Mouse (Mus musculus) neural tube, embryonic 12.5 days (tissue): ENCODE measurements around the gene Lpp. TPM values are rescaled to one million over a fixed set of nuclear protein-coding genes. Genes with fewer than 3 reads are reported as not detected.

Experiments
- ATAC-seq: fragments of 200-750 bp; cut with Nextera tagmentation; 2 replicates; pipeline ENCODE4 v1.8.0; 2017; ENCODE audit warnings: low read depth, mild to moderate bottlenecking, moderate TSS enrichment, moderate library complexity; ENCODE audit not compliant: low FRiP score
- H3K27ac ChIP-seq: fragments of 300-500 bp; sonication (generic); 2 replicates; pipeline ENCODE4 v1.5.1; 2016
- H3K27me3 ChIP-seq: fragments of 300-500 bp; sonication (generic); replicated peaks from 2 replicates; pipeline ENCODE4 v1.6.1; 2016; ENCODE audit warnings: mild to moderate bottlenecking
- H3K36me3 ChIP-seq: fragments of 300-500 bp; sonication (generic); 2 replicates; pipeline ENCODE4 v1.6.1; 2016; ENCODE audit warnings: mild to moderate bottlenecking
- H3K4me1 ChIP-seq: fragments of 300-500 bp; sonication (generic); 2 replicates; pipeline ENCODE4 v1.6.1; 2016
- H3K4me2 ChIP-seq: fragments of 300-500 bp; sonication (generic); replicated peaks from 2 replicates; pipeline ENCODE4 v1.6.1; 2016; ENCODE audit warnings: mild to moderate bottlenecking
- H3K4me3 ChIP-seq: fragments of 300-500 bp; sonication (generic); 2 replicates; pipeline ENCODE4 v1.5.1; 2016
- H3K9ac ChIP-seq: fragments of 300-500 bp; sonication (generic); 2 replicates; pipeline ENCODE4 v1.6.1; 2016; ENCODE audit warnings: mild to moderate bottlenecking
- H3K9me3 ChIP-seq: fragments of 300-500 bp; sonication (generic); 2 replicates; pipeline ENCODE4 v1.6.1; 2016; ENCODE audit warnings: mild to moderate bottlenecking
- WGBS: fragments of 180-500 bp; shearing (Covaris S2); methylation state at CpG from one replicate; pipeline ENCODE4 v1.1.7; 2016; 5-methylcytosine and 5-hydroxymethylcytosine counted together
- polyA plus RNA-seq: library from polyadenylated mRNA; unstranded; fragments of >200 nt; fragmentation: Nextera tagmentation; extraction: Ambion mirVana; gene quantifications from 2 replicates; pipeline ENCODE4 v1.2.1, GENCODE M21; 2016

Gene Lpp
- polyA plus RNA-seq, 1 experiment from 2014 or later, result 18.8 TPM

- no peak overlapping the region for H3K4me3 ChIP-seq
- H3K27ac ChIP-seq, result no peak overlapping the region
- no peak overlapping the region for H3K9ac ChIP-seq
- H3K27me3 ChIP-seq, result no peaks in the 10 kb centered on the region
- H3K9me3 ChIP-seq, result no peaks in the 10 kb centered on the region
- H3K4me2 ChIP-seq, result no peak overlapping the region
- H3K4me1 ChIP-seq, result no peaks in the 10 kb centered on the region
- no peaks in the 10 kb centered on the region for H3K36me3 ChIP-seq
- no peak for ATAC-seq
Observed at GRCm38 (mm10) chr16:24595493-24595892, 202.2 kb downstream of the Lpp start.

GRCm38 (mm10) chr16:24598567-24598966 lies 205.3 kb downstream of the Lpp start:
- ATAC-seq, result no peak
- Histone ChIP-seq H3K27me3 (no peaks in the 10 kb centered on the region), H3K4me2 (no peak overlapping the region), H3K9ac (no peak overlapping the region), H3K4me3 (no peak overlapping the region), H3K9me3 (no peaks in the 10 kb centered on the region), H3K27ac (no peak overlapping the region), H3K36me3 (no peaks in the 10 kb centered on the region), H3K4me1 (no peaks in the 10 kb centered on the region)
- WGBS, result 84% methylated on average over 7 of the region's 7 CpGs

- no peak for ATAC-seq
- H3K9ac ChIP-seq, result no peak overlapping the region
- WGBS, result 82% methylated on average over 7 of the region's 7 CpGs
Observed at GRCm38 (mm10) chr16:24599766-24600165, 206.5 kb downstream of the Lpp start.

GRCm38 (mm10) chr16:24600260-24600948 lies 207.1 kb downstream of the Lpp start:
- Histone ChIP-seq H3K9me3 (no peaks in the 10 kb centered on the region), H3K4me3 (no peak overlapping the region), H3K27me3 (no peaks in the 10 kb centered on the region), H3K27ac (no peak overlapping the region), H3K9ac (no peak overlapping the region), H3K36me3 (no peaks in the 10 kb centered on the region), H3K4me1 (no peaks in the 10 kb centered on the region), H3K4me2 (no peak overlapping the region)
- ATAC-seq, result no peak
- 93% methylated on average over 14 of the region's 14 CpGs for WGBS

More at GRCm38 (mm10) chr16:24599766-24600165, 206.5 kb downstream of the Lpp start:
- Histone ChIP-seq H3K4me3 (no peak overlapping the region), H3K4me1 (no peaks in the 10 kb centered on the region), H3K27ac (no peak overlapping the region), H3K36me3 (no peaks in the 10 kb centered on the region), H3K27me3 (no peaks in the 10 kb centered on the region), H3K4me2 (no peak overlapping the region), H3K9me3 (no peaks in the 10 kb centered on the region)

GRCm38 (mm10) chr16:24603342-24603741 lies 210.0 kb downstream of the Lpp start:
- no peak for ATAC-seq
- Histone ChIP-seq H3K36me3 (no peaks in the 10 kb centered on the region), H3K27me3 (no peaks in the 10 kb centered on the region), H3K9ac (no peak overlapping the region), H3K4me3 (no peak overlapping the region), H3K27ac (no peak overlapping the region), H3K4me2 (no peak overlapping the region), H3K9me3 (no peaks in the 10 kb centered on the region), H3K4me1 (0 out of 2 replicates have a peak, but pooled peaks cover 6% of the 10 kb centered on the region)
- 88% methylated on average over 4 of the region's 4 CpGs for WGBS

GRCm38 (mm10) chr16:24607896-24608457 lies 214.7 kb downstream of the Lpp start:
- 86% methylated on average over 8 of the region's 8 CpGs for WGBS
- Histone ChIP-seq H3K36me3 (no peaks in the 10 kb centered on the region), H3K9me3 (no peaks in the 10 kb centered on the region)

GRCm38 (mm10) chr16:24619458-24619857 lies 226.2 kb downstream of the Lpp start:
- no peaks in the 10 kb centered on the region for H3K27me3 ChIP-seq
- H3K9me3 ChIP-seq, result no peaks in the 10 kb centered on the region
- no peak overlapping the region for H3K4me3 ChIP-seq
- no peak overlapping the region for H3K4me2 ChIP-seq
- H3K27ac ChIP-seq, result no peak overlapping the region
- no peak overlapping the region for H3K9ac ChIP-seq
- peaks cover 4% of the 10 kb centered on the region; the same call in 1 of the 2 replicates for H3K4me1 ChIP-seq
- WGBS, result 86% methylated on average over 6 of the region's 6 CpGs
- ATAC-seq, result no peak
- no peaks in the 10 kb centered on the region for H3K36me3 ChIP-seq

More at GRCm38 (mm10) chr16:24607896-24608457, 214.7 kb downstream of the Lpp start:
- H3K27ac ChIP-seq, result no peak overlapping the region
- H3K27me3 ChIP-seq, result no peaks in the 10 kb centered on the region
- no peak overlapping the region for H3K4me3 ChIP-seq
- 0 out of 2 replicates have a peak, but pooled peaks cover 6% of the 10 kb centered on the region for H3K4me1 ChIP-seq
- no peak overlapping the region for H3K4me2 ChIP-seq
- no peak overlapping the region for H3K9ac ChIP-seq
- ATAC-seq, result no peak

GRCm38 (mm10) chr16:24620021-24620420 lies 226.7 kb downstream of the Lpp start:
- Histone ChIP-seq H3K36me3 (no peaks in the 10 kb centered on the region), H3K27ac (no peak overlapping the region), H3K27me3 (no peaks in the 10 kb centered on the region), H3K9ac (no peak overlapping the region), H3K4me2 (no peak overlapping the region), H3K9me3 (no peaks in the 10 kb centered on the region), H3K4me1 (peaks cover 4% of the 10 kb centered on the region; the same call in 1 of the 2 replicates), H3K4me3 (no peak overlapping the region)
- 85% methylated on average over 3 of the region's 3 CpGs for WGBS
- no peak for ATAC-seq

GRCm38 (mm10) chr16:24622226-24623194 lies 229.2 kb downstream of the Lpp start:
- ATAC-seq, result no peak
- H3K4me2 ChIP-seq, result no peak overlapping the region
- 68% methylated on average over 3 of the region's 3 CpGs for WGBS

GRCm38 (mm10) chr16:24624335-24624734 lies 231.0 kb downstream of the Lpp start:
- Histone ChIP-seq H3K4me1 (peaks cover 6% of the 10 kb centered on the region; the same call in 1 of the 2 replicates), H3K36me3 (no peaks in the 10 kb centered on the region), H3K9me3 (no peaks in the 10 kb centered on the region), H3K4me2 (no peak overlapping the region), H3K9ac (no peak overlapping the region), H3K27ac (no peak overlapping the region), H3K4me3 (no peak overlapping the region), H3K27me3 (no peaks in the 10 kb centered on the region)
- no peak for ATAC-seq
- 45% methylated on average over 5 of the region's 5 CpGs for WGBS

More at GRCm38 (mm10) chr16:24622226-24623194, 229.2 kb downstream of the Lpp start:
- H3K4me1 ChIP-seq, result peaks cover 6% of the 10 kb centered on the region; the same call in 1 of the 2 replicates
- no peak overlapping the region for H3K4me3 ChIP-seq
- no peaks in the 10 kb centered on the region for H3K27me3 ChIP-seq
- H3K36me3 ChIP-seq, result no peaks in the 10 kb centered on the region
- no peak overlapping the region for H3K9ac ChIP-seq
- no peaks in the 10 kb centered on the region for H3K9me3 ChIP-seq
- H3K27ac ChIP-seq, result no peak overlapping the region

- Histone ChIP-seq H3K9ac (no peak overlapping the region), H3K4me1 (peaks cover 6% of the 10 kb centered on the region; the same call in 1 of the 2 replicates), H3K27me3 (no peaks in the 10 kb centered on the region), H3K4me2 (no peak overlapping the region), H3K36me3 (no peaks in the 10 kb centered on the region), H3K9me3 (no peaks in the 10 kb centered on the region), H3K4me3 (no peak overlapping the region), H3K27ac (no peak overlapping the region)
- ATAC-seq, result no peak
- WGBS, result 89% methylated on average over 5 of the region's 5 CpGs
Observed at GRCm38 (mm10) chr16:24625576-24625975, 232.3 kb downstream of the Lpp start.

GRCm38 (mm10) chr16:24628779-24629178 lies 235.5 kb downstream of the Lpp start:
- H3K36me3 ChIP-seq, result no peaks in the 10 kb centered on the region
- no peak for ATAC-seq
- no peaks in the 10 kb centered on the region for H3K9me3 ChIP-seq
- 94% methylated on average over 1 of the region's 1 CpGs for WGBS
- H3K4me3 ChIP-seq, result no peak overlapping the region
- H3K27me3 ChIP-seq, result no peaks in the 10 kb centered on the region
- H3K4me1 ChIP-seq, result peaks cover 6% of the 10 kb centered on the region; the same call in 1 of the 2 replicates
- H3K4me2 ChIP-seq, result no peak overlapping the region
- no peak overlapping the region for H3K9ac ChIP-seq
- no peak overlapping the region for H3K27ac ChIP-seq
